In the genomic region with DNA sequence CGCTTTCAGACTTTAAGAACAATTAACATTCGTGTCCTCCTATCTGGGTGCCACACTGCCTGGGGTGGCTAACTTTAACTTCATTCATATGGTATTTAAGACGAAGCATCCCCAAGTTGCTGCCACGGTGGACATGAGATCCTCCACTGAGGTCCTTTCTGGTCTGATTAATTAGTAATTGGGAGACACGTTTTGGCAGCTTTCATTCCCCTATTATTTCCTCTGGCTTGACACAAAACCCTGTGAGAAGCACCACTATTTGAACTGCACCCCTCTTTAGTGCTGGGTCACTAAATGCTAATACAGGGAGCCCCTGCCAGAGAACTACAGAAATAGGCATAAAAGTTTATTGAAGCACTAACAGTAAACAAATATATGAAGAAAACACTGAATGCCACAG, we compare ENCODE assay signal across 21 mouse cellular contexts. TPM values are rescaled to one million over a fixed set of nuclear protein-coding genes. Genes with fewer than 3 reads are reported as not detected.
DNase-seq lines count a peak whose midpoint lies in the region; ATAC-seq and TF ChIP-seq lines count a peak whose summit lies in the region.
"Had no signal": no experiment of that assay in that cellular context is flagged by ENCODE, and none has a peak within 500 bp of the region (broad histone marks: within the 10 kb centered on the region; RNA-seq: fewer than 3 reads in every experiment).

No protein-coding gene starts in this region.

- TF ChIP-seq CTCF in midbrain, postnatal 0 days (IDR thresholded peaks at IDR 0.05), result no peak

- no peaks in the 10 kb centered on the region for H3K36me3 ChIP-seq in forebrain, embryonic 12.5 days (replicated peaks)
- 0 out of 2 replicates have a peak, but pooled peaks cover 6% of the 10 kb centered on the region for H3K36me3 ChIP-seq in forebrain, embryonic 10.5 days (replicated peaks)
- H3K36me3 ChIP-seq in midbrain, embryonic 10.5 days, result peaks cover 6% of the 10 kb centered on the region; the same call in 1 of the 2 replicates
- no peaks in the 10 kb centered on the region for H3K36me3 ChIP-seq in midbrain, postnatal 0 days (ENCODE audit: insufficient read depth, low read length)
- H3K36me3 ChIP-seq in midbrain, embryonic 14.5 days (ENCODE audit: control insufficient read depth, insufficient read depth, low read length), result no peaks in the 10 kb centered on the region
- H3K36me3 ChIP-seq: limb, embryonic 12.5 days; neural tube, embryonic 15.5 days had no signal

- no peak overlapping the region for H3K9ac ChIP-seq in forebrain, embryonic 12.5 days
- H3K9ac ChIP-seq in midbrain, postnatal 0 days (replicated peaks; ENCODE audit: low read length, poor library complexity, severe bottlenecking), result no peak overlapping the region
- peak overlapping the region; percentile 12; the same call in 1 of the 2 replicates for H3K9ac ChIP-seq in midbrain, embryonic 14.5 days (replicated peaks; ENCODE audit: low read length)
- H3K9ac ChIP-seq: limb, embryonic 12.5 days; liver, postnatal 0 days; neural tube, embryonic 15.5 days had no signal

- no peak for DNase-seq in forebrain, embryonic 10.5 days (ENCODE audit: extremely low spot score, low spot score)
- no peak for DNase-seq in midbrain, embryonic 10.5 days (ENCODE audit: low spot score)
- DNase-seq in midbrain, postnatal 0 days (ENCODE audit: low spot score), result no peak
- no peak for DNase-seq in midbrain, embryonic 14.5 days
- no peak for DNase-seq in left cerebral cortex, adult 9 months (ENCODE audit: low spot score in 2 of 2)
- DNase-seq in left cerebral cortex, adult 11 months (ENCODE audit: low spot score), result no peak
- no peak for DNase-seq in gastrocnemius, adult 8-10 months (ENCODE audit: low spot score in 2 of 2)
- DNase-seq: adrenal gland, postnatal 14 days; cerebellum, adult 8-10 months; cerebellum, postnatal 36 days; gastrocnemius, postnatal 25 days; heart, adult 2 months; kidney, adult 18-20 months; liver, postnatal 0 days; thymus, adult 18-20 months had no signal

- WGBS in forebrain, embryonic 12.5 days, result 9% methylated on average over 5 of the region's 5 CpGs
- WGBS in forebrain, embryonic 10.5 days, result 22% methylated on average over 5 of the region's 5 CpGs
- 32% methylated on average over 5 of the region's 5 CpGs for WGBS in midbrain, embryonic 10.5 days
- 35% methylated on average over 5 of the region's 5 CpGs for WGBS in midbrain, postnatal 0 days
- 17% methylated on average over 5 of the region's 5 CpGs for WGBS in midbrain, embryonic 14.5 days

- H3K27ac ChIP-seq in forebrain, embryonic 12.5 days, result no peak overlapping the region
- no peak overlapping the region for H3K27ac ChIP-seq in forebrain, embryonic 10.5 days
- H3K27ac ChIP-seq in midbrain, embryonic 10.5 days (replicated peaks), result no peak overlapping the region
- no peak overlapping the region for H3K27ac ChIP-seq in midbrain, postnatal 0 days (ENCODE audit: low read depth, low read length)
- no peak overlapping the region for H3K27ac ChIP-seq in midbrain, embryonic 14.5 days (replicated peaks; ENCODE audit: low read depth, low read length)
- H3K27ac ChIP-seq: heart, adult 2 months; kidney, postnatal 0 days; limb, embryonic 12.5 days; neural tube, embryonic 15.5 days had no signal

- H3K4me2 ChIP-seq in forebrain, embryonic 12.5 days, result no peak overlapping the region
- no peak overlapping the region; the same call in 1 of the 2 replicates for H3K4me2 ChIP-seq in midbrain, postnatal 0 days (ENCODE audit: low read depth, low read length, poor library complexity, severe bottlenecking)
- peak overlapping the region; percentile 98 for H3K4me2 ChIP-seq in midbrain, embryonic 14.5 days (ENCODE audit: low read length)
- H3K4me2 ChIP-seq: limb, embryonic 12.5 days; liver, embryonic 11.5 days had no signal

- H3K27me3 ChIP-seq in forebrain, embryonic 12.5 days, result peaks cover 43% of the 10 kb centered on the region
- H3K27me3 ChIP-seq in forebrain, embryonic 10.5 days (ENCODE audit: poor library complexity, severe bottlenecking), result peaks cover 73% of the 10 kb centered on the region
- peaks cover 37% of the 10 kb centered on the region for H3K27me3 ChIP-seq in midbrain, embryonic 10.5 days (ENCODE audit: low read depth, poor library complexity, severe bottlenecking)
- H3K27me3 ChIP-seq in midbrain, postnatal 0 days (ENCODE audit: insufficient read depth, low read length), result no peaks in the 10 kb centered on the region
- H3K27me3 ChIP-seq in midbrain, embryonic 14.5 days (ENCODE audit: control insufficient read depth, insufficient read depth, low read length), result no peaks in the 10 kb centered on the region
- H3K27me3 ChIP-seq: limb, embryonic 12.5 days; neural tube, embryonic 15.5 days had no signal

- no peak overlapping the region for H3K4me3 ChIP-seq in forebrain, embryonic 12.5 days (replicated peaks)
- no peak overlapping the region for H3K4me3 ChIP-seq in forebrain, embryonic 10.5 days
- H3K4me3 ChIP-seq in midbrain, embryonic 10.5 days, result peak overlapping the region; percentile 37; the same call in 1 of the 2 replicates
- no peak overlapping the region for H3K4me3 ChIP-seq in midbrain, postnatal 0 days (ENCODE audit: low read depth, low read length)
- H3K4me3 ChIP-seq in midbrain, embryonic 14.5 days (replicated peaks; ENCODE audit: low read depth, low read length), result peak overlapping the region; percentile 17
- H3K4me3 ChIP-seq: heart, adult 2 months; limb, embryonic 12.5 days; neural tube, embryonic 15.5 days had no signal

- no peaks in the 10 kb centered on the region for H3K9me3 ChIP-seq in forebrain, embryonic 12.5 days
- H3K9me3 ChIP-seq in forebrain, embryonic 10.5 days, result no peaks in the 10 kb centered on the region
- H3K9me3 ChIP-seq in midbrain, embryonic 10.5 days (replicated peaks), result no peaks in the 10 kb centered on the region
- no peaks in the 10 kb centered on the region for H3K9me3 ChIP-seq in midbrain, postnatal 0 days (ENCODE audit: low read length)
- no peaks in the 10 kb centered on the region for H3K9me3 ChIP-seq in midbrain, embryonic 14.5 days (ENCODE audit: control insufficient read depth, low read length)
- H3K9me3 ChIP-seq: limb, embryonic 12.5 days; neural tube, embryonic 15.5 days had no signal

- peak; percentile 71 for ATAC-seq in forebrain, embryonic 12.5 days (ENCODE audit: low FRiP score)
- ATAC-seq in midbrain, postnatal 0 days (ENCODE audit: low FRiP score), result no peak
- ATAC-seq in midbrain, embryonic 14.5 days (ENCODE audit: low FRiP score, low TSS enrichment), result 0 out of 2 replicates have a peak, but pooled peaks have one; percentile 22
- ATAC-seq: liver, postnatal 0 days; lung, postnatal 0 days had no signal

- peaks cover 37% of the 10 kb centered on the region for H3K4me1 ChIP-seq in forebrain, embryonic 12.5 days
- H3K4me1 ChIP-seq in forebrain, embryonic 10.5 days, result peaks cover 60% of the 10 kb centered on the region
- H3K4me1 ChIP-seq in midbrain, embryonic 10.5 days, result peaks cover 62% of the 10 kb centered on the region
- no peaks in the 10 kb centered on the region for H3K4me1 ChIP-seq in midbrain, postnatal 0 days (ENCODE audit: insufficient read depth, low read length)
- H3K4me1 ChIP-seq in midbrain, embryonic 14.5 days (ENCODE audit: control insufficient read depth, insufficient read depth, low read length), result peaks cover 38% of the 10 kb centered on the region

RNA-seq across cellular contexts. Expression of gene Efna5, which starts 9.9 kb away (rescaled TPM):
- polyA plus RNA-seq in forebrain, embryonic 12.5 days (2016; fragmentation: Nextera tagmentation; extraction: Ambion mirVana), result 45.7 and 47.7 TPM in 2 replicates
- 44.9 and 52.8 TPM in 2 replicates for polyA plus RNA-seq in forebrain, embryonic 10.5 days (2016; fragmentation: Nextera tagmentation; extraction: Ambion mirVana)
- polyA plus RNA-seq in midbrain, embryonic 10.5 days (2016; fragmentation: Nextera tagmentation; extraction: Ambion mirVana), result 58.8 and 80.0 TPM in 2 replicates
- 11.1 and 18.3 TPM in 2 replicates for total RNA-seq in midbrain, postnatal 0 days (2014; rRNA removed)
- polyA plus RNA-seq in midbrain, postnatal 0 days (2015; fragmentation: Nextera tagmentation; extraction: Ambion mirVana), result 48.1 and 59.5 TPM in 2 replicates
- polyA plus RNA-seq in midbrain, embryonic 14.5 days (2014; fragmentation: Nextera tagmentation; extraction: Ambion mirVana), result 53.0 and 90.8 TPM in 2 replicates
- total RNA-seq in gastrocnemius, adult 8-10 months (2022), result 1 to 10 TPM in 1 of 4 experiments, under 1 TPM in 3; 0.29 to 1.3 (median 0.71) TPM

Comparison
In these comparisons a context has a peak if more than half of its experiments do, and no peak if none do; other contexts are left out.
1. H3K4me3 ChIP-seq: peak in midbrain, embryonic 10.5 days (single experiment) and midbrain, embryonic 14.5 days (single experiment); none in forebrain, embryonic 12.5 days (single experiment), forebrain, embryonic 10.5 days (single experiment) and midbrain, postnatal 0 days (single experiment).